Mouse (Mus musculus): ENCODE measurements around the gene Krtap10-4. TPM values are rescaled to one million over a fixed set of nuclear protein-coding genes. Genes with fewer than 3 reads are reported as not detected.

Gene Krtap10-4
- not detected for total RNA-seq (2023)

DNA sequence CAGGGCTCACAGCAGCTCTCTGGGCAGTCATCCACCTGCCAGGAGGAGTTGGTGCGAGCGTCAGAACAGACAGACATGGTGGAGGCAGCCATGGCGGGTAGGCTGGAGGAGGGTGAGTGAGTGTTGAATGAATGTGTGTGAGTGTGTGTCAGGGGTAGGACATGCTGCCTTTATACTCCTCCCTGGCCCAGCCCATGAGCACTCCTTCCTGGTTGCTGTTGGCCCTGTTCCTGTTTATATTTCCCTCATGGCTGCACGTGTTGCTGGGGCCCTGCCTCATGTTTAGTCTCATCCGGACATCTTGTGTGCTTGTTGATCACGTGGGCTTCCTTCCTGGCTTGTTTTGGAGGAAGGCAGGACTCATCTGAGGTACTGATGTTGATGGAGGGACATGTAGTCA is at the start of gene Krtap10-4:
Krtap10-4 (minus strand) TSS at position 145 of the 400 bp plus-strand sequence.

GRCm38 (mm10) chr10:77861675-77862074 is 34.8 kb upstream of the Krtap10-4 start, which contains the start of gene Gm3285:
Gene Gm3285, plus strand, starts transcription at chr10:77861975.

GRCm38 (mm10) chr10:77852559-77852958 is 25.7 kb upstream of the Krtap10-4 start, which contains the start of gene Gm10318:
Gene Gm10318, plus strand, starts transcription at chr10:77852859.

GRCm38 (mm10) chr10:77846503-77846902 is 19.6 kb upstream of the Krtap10-4 start, which contains the start of gene Gm36176:
Gene Gm36176, plus strand, starts transcription at chr10:77846803.

GRCm38 (mm10) chr10:77835647-77836046 is 8.8 kb upstream of the Krtap10-4 start, which contains the start of gene Krtap10-10:
Gene Krtap10-10, plus strand, starts transcription at chr10:77835947.

GRCm38 (mm10) chr10:77814382-77814781 is 12.5 kb downstream of the Krtap10-4 start, which contains the start of gene Gm2696:
Gene Gm2696, plus strand, starts transcription at chr10:77814682.

DNA sequence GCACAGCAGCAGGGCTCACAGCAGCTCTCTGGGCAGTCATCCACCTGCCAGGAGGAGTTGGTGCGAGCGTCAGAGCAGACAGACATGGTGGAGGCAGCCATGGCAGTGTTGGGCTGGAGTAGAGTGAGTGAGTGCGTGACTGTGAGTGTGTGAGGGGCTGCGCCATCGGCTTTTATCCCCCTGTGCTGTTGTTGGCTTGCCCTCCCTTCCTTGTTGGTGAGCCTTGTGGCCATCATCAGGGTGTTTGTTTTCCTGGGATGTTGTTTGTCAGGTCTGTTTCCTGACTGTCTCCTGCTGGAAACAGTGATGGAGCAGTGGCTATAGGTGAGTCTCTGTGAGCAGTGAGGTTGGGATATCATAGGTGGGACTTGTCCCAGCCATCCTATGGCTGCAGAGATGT is 15.2 kb downstream of the Krtap10-4 start, which contains the start of gene Gm9507:
Gm9507 (minus strand) TSS at position 101 of the 400 bp plus-strand sequence.

DNA sequence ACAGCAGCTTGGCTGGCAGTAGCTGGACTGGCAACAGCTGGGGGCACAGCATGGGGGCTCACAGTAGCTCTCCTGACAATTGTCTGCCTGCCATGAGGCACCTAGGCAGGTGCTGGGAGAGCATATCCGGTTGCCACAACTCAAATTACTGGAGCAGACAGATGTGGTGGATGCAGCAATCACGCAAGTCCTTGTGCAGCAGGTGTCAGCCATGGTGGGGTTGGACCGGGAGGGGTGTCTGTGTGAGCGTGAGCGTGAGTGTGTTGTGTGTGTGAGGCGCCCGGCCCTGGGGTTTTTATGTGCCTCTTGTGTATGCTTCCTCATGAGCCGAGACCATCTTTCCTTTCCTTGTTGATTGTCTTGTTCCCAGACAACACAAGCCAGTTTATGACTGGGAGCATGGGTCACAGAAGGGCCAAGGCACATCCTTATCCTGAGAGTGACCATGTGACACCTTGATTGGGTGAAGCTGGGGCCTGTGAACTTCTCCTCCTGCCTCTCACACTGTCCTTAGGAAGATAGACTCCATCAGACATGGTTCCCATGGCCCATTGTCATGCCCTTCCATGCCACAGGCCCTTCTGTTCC is 27.9 kb downstream of the Krtap10-4 start, which contains the start of gene Gm19668:
Gm19668 (minus strand) TSS at position 213 of the 588 bp plus-strand sequence.

GRCm38 (mm10) chr10:77794976-77795375 is 31.9 kb downstream of the Krtap10-4 start, which contains the start of gene Gm9639:
Gene Gm9639, minus strand, starts transcription at chr10:77795076.

GRCm38 (mm10) chr10:77787876-77788275 is 39.0 kb downstream of the Krtap10-4 start, which contains the start of gene Gm7137:
Gene Gm7137, minus strand, starts transcription at chr10:77788200.

DNA sequence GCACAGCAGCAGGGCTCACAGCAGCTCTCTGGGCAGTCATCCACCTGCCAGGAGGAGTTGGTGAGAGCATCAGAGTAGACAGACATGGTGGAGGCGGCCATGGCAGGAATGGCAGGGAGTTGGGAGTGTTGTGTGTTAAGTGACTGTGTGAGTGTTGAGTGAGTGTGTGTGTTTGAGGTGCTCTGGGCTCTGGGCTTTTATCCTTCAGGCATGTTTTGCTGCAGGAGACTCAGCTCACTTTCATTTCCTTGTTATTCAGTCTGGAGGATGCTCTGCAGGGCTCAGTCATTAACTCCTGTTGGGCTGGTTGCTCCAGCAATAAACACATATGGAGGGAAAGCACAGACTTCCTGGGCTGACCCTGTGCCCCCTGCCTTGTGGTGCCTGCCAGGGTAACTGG is 44.5 kb downstream of the Krtap10-4 start, which contains the start of gene Gm3250:
Gm3250 (minus strand) TSS at position 101 of the 400 bp plus-strand sequence.

DNA sequence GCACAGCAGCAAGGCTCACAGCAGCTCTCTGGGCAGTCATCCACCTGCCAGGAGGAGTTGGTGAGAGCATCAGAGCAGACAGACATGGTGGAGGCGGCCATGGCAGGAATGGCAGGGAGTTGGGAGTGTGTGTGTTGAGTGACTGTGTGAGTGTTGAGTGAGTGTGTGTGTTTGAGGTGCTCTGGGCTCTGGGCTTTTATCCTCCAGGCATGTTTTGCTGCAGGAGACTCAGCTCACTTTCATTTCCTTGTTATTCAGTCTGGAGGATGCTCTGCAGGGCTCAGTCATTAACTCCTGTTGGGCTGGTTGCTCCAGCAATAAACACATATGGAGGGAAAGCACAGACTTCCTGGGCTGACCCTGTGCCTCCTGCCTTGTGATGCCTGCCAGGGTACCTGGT is 50.1 kb downstream of the Krtap10-4 start, which contains the start of gene Gm7138:
Gm7138 (minus strand) TSS at position 101 of the 400 bp plus-strand sequence.

Other genes with a start within 250 kb of the Krtap10-4 start
- 10 to 100 TPM; 80.4 to 90.8 TPM for gene Pttg1ip, start 245.4 kb downstream of the Krtap10-4 start, total RNA-seq (2023)
- 10 to 100 TPM; 54.1 to 62.0 TPM for gene Sumo3, start 221.0 kb downstream of the Krtap10-4 start, total RNA-seq (2023)
- gene Gm49325, start 220.9 kb downstream of the Krtap10-4 start, total RNA-seq (2023) = not detected
- gene Ube2g2, start 204.8 kb downstream of the Krtap10-4 start, total RNA-seq (2023) = 10 to 100 TPM; 33.4 to 47.6 TPM
- 1 to 10 TPM; 4.1 to 4.3 TPM for gene Tspear, start 140.5 kb downstream of the Krtap10-4 start, total RNA-seq (2023)
- gene Gm19402, start 136.3 kb downstream of the Krtap10-4 start, total RNA-seq (2023) = not detected
- not detected for gene Gm9508, start 129.9 kb downstream of the Krtap10-4 start, total RNA-seq (2023)
- gene Gm10272, start 120.5 kb downstream of the Krtap10-4 start, total RNA-seq (2023) = not detected
- not detected for gene Gm10024, start 115.6 kb downstream of the Krtap10-4 start, total RNA-seq (2023)
- not detected for gene Gm10142, start 111.3 kb downstream of the Krtap10-4 start, total RNA-seq (2023)
- gene Krtap12-1, start 106.5 kb downstream of the Krtap10-4 start, total RNA-seq (2023) = not detected
- gene Gm10100, start 100.6 kb downstream of the Krtap10-4 start, total RNA-seq (2023) = not detected
- gene Gm18596, start 84.5 kb downstream of the Krtap10-4 start, total RNA-seq (2023) = not detected
- gene Gm9736, start 75.7 kb downstream of the Krtap10-4 start, total RNA-seq (2023) = not detected
- not detected for gene Gm3233, start 67.4 kb downstream of the Krtap10-4 start, total RNA-seq (2023)
- not detected for gene Gm3238, start 55.8 kb downstream of the Krtap10-4 start, total RNA-seq (2023)
- not detected for gene Gm7138, start 50.2 kb downstream of the Krtap10-4 start, total RNA-seq (2023)
- not detected for gene Gm3250, start 44.6 kb downstream of the Krtap10-4 start, total RNA-seq (2023)
- not detected for gene Gm7137, start 38.9 kb downstream of the Krtap10-4 start, total RNA-seq (2023)
- gene Gm9639, start 32.0 kb downstream of the Krtap10-4 start, total RNA-seq (2023) = not detected
- gene Gm19668, start 28.0 kb downstream of the Krtap10-4 start, total RNA-seq (2023) = not detected
- not detected for gene Gm9507, start 15.3 kb downstream of the Krtap10-4 start, total RNA-seq (2023)
- not detected for gene Gm2696, start 12.4 kb downstream of the Krtap10-4 start, total RNA-seq (2023)
- not detected for gene Krtap10-10, start 8.9 kb upstream of the Krtap10-4 start, total RNA-seq (2023)
- gene Gm36176, start 19.7 kb upstream of the Krtap10-4 start, total RNA-seq (2023) = not detected
- gene Gm10318, start 25.8 kb upstream of the Krtap10-4 start, total RNA-seq (2023) = not detected
- gene Gm3285, start 34.9 kb upstream of the Krtap10-4 start, total RNA-seq (2023) = not detected
- gene Lrrc3, start 75.4 kb upstream of the Krtap10-4 start, total RNA-seq (2023) = under 1 TPM in 1 of 2 experiments, not detected in 1; 0.20 TPM
- gene Trpm2, start 143.5 kb upstream of the Krtap10-4 start, total RNA-seq (2023) = 10 to 100 TPM; 22.2 to 34.6 TPM
- 10 to 100 TPM; 12.2 to 15.5 TPM for gene 1810043G02Rik, start 151.4 kb upstream of the Krtap10-4 start, total RNA-seq (2023)
- 10 to 100 TPM; 88.5 to 94.7 TPM for gene Pfkl, start 183.0 kb upstream of the Krtap10-4 start, total RNA-seq (2023)
- gene Dnmt3l, start 214.9 kb upstream of the Krtap10-4 start, total RNA-seq (2023) = not detected
- gene Aire, start 216.5 kb upstream of the Krtap10-4 start, total RNA-seq (2023) = 1 to 10 TPM; 1.5 to 2.3 TPM
- gene Icosl, start 242.2 kb upstream of the Krtap10-4 start, total RNA-seq (2023) = 100 to 1,000 TPM; 295 to 378 TPM

Data from B cell, adult 67 days (primary cell).